Mouse (Mus musculus) neural tube, embryonic 11.5 days (tissue): ENCODE results near the gene Pard3b. TPM values are rescaled to one million over a fixed set of nuclear protein-coding genes. Genes with fewer than 3 reads are reported as not detected.

ENCODE experiments used
- ATAC-seq: fragments of 200-750 bp; cut with Nextera tagmentation; 2 replicates; pipeline ENCODE4 v1.8.0; 2017; ENCODE audit warnings: moderate number of reproducible peaks, mild to moderate bottlenecking, moderate TSS enrichment, moderate library complexity; ENCODE audit not compliant: insufficient read depth, low FRiP score, low TSS enrichment
- DNase-seq: peaks from one replicate; pipeline ENCODE4 v3.0.0-alpha.2; 2015; ENCODE audit warnings: low spot score
- H3K27ac ChIP-seq: fragments of 300-500 bp; sonication (generic); 2 replicates; pipeline ENCODE4 v1.5.1; 2014; ENCODE audit warnings: low read depth, mild to moderate bottlenecking, low read length
- H3K27me3 ChIP-seq: fragments of 300-500 bp; sonication (generic); 2 replicates; pipeline ENCODE4 v1.6.1; 2014; ENCODE audit warnings: mild to moderate bottlenecking, low read length, mixed read lengths; ENCODE audit not compliant: control insufficient read depth, insufficient read depth
- H3K36me3 ChIP-seq: fragments of 300-500 bp; sonication (generic); 2 replicates; pipeline ENCODE4 v1.6.1; 2014; ENCODE audit warnings: mild to moderate bottlenecking, low read length, moderate library complexity, mixed read lengths; ENCODE audit not compliant: control insufficient read depth, insufficient read depth
- H3K4me1 ChIP-seq: fragments of 300-500 bp; sonication (generic); 2 replicates; pipeline ENCODE4 v1.6.1; 2014; ENCODE audit warnings: low read length, mixed read lengths; ENCODE audit not compliant: control insufficient read depth, insufficient read depth
- H3K4me2 ChIP-seq: fragments of 300-500 bp; sonication (generic); 2 replicates; pipeline ENCODE4 v1.6.1; 2014; ENCODE audit warnings: low read depth, mild to moderate bottlenecking, moderate library complexity
- H3K4me3 ChIP-seq: fragments of 300-500 bp; sonication (generic); 2 replicates; pipeline ENCODE4 v1.5.1; 2014; ENCODE audit warnings: low read depth, low read length
- H3K9ac ChIP-seq: fragments of 300-500 bp; sonication (generic); 2 replicates; pipeline ENCODE4 v1.6.1; 2014; ENCODE audit warnings: mild to moderate bottlenecking, low read length
- H3K9me3 ChIP-seq: fragments of 300-500 bp; sonication (generic); 2 replicates; pipeline ENCODE4 v1.6.1; 2016; ENCODE audit warnings: low read length; ENCODE audit not compliant: control insufficient read depth
- WGBS: fragments of 180-500 bp; shearing (Covaris S2); extraction: QIAGEN DNeasy Blood & Tissue Kit; methylation state at CpG from one replicate; pipeline ENCODE4 v1.1.7; 2014; 5-methylcytosine and 5-hydroxymethylcytosine counted together
- polyA plus RNA-seq: library from polyadenylated mRNA; unstranded; fragments of >200 nt; fragmentation: Nextera tagmentation; extraction: Ambion mirVana; gene quantifications from 2 replicates; pipeline ENCODE4 v1.2.1, GENCODE M21; 2014

The Pard3b gene
- polyA plus RNA-seq, 1 experiment from 2014 or later = 12.6 TPM

DNA sequence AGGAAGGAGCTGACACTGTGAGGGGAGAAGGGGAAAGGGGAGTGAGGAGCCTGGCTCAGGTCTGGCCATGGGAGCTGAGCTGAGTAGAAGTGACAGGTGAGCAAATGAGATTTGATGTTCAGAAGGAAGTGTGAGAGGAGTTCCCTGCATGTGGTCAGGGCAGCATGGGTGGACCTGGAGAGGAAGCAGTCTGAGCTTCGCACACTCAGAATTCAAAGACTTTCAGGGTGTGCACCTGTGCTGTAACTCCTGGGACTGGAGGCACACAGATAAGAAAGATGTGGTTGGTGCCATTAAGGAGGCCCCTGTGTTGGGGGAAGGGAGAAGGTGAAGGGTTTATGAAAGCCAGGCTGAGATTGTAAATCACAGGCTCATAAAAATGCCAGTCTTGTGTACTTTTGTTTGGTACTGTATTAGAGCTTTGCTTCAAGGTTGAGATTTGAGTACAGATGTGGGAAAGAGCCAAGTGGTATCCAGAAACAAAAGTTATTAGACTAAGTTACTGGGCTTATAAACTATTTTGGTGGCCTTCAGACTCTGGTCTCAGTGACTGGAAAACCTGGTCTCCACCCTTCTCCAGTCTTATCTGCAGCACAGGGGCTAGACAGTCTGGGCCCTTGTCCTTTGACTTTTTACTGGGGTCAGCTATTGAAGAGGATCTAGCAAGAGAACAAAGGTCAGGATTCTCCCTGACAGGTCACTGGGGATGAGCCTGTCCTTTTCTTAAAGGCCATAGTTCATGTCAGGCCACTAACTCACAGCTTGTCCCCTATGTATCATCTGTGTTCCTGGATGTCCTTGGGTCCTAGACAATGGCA lies 13.0 kb downstream of the Pard3b start:
- WGBS = 12% methylated on average over 1 of the region's 1 CpGs
- Histone ChIP-seq H3K27ac (no peak overlapping the region), H3K4me3 (no peak overlapping the region), H3K27me3 (no peaks in the 10 kb centered on the region), H3K4me2 (no peak overlapping the region), H3K36me3 (no peaks in the 10 kb centered on the region), H3K4me1 (peaks cover 11% of the 10 kb centered on the region; the same call in 1 of the 2 replicates), H3K9ac (no peak overlapping the region), H3K9me3 (no peaks in the 10 kb centered on the region)
- DNase-seq = no peak
- ATAC-seq = no peak

DNA sequence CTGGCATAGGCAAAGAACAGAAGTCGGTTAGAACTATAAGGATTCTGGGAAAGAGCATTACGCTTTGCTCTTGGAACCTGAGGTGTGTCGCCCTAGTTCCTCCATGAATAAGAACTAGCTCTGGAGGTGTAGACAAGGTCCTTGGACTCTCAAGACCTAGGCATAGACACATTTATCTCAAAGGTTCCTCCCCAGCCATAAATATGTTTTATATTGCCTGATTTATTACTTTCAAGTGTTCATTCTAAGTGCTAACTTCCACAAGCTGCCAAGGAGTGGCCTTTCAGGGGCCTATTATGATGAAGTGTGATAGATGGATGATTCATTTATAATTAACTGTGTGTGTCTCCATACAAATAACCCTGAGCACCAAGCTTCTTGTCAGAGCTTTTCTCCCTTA lies 19.1 kb downstream of the Pard3b start:
- Histone ChIP-seq H3K9me3 (no peaks in the 10 kb centered on the region), H3K4me1 (no peaks in the 10 kb centered on the region), H3K4me2 (no peak overlapping the region), H3K4me3 (no peak overlapping the region), H3K27ac (no peak overlapping the region), H3K9ac (no peak overlapping the region), H3K27me3 (no peaks in the 10 kb centered on the region), H3K36me3 (no peaks in the 10 kb centered on the region)
- DNase-seq (no peak), ATAC-seq (no peak)
- WGBS = 89% methylated on average over 3 of the region's 3 CpGs

DNA sequence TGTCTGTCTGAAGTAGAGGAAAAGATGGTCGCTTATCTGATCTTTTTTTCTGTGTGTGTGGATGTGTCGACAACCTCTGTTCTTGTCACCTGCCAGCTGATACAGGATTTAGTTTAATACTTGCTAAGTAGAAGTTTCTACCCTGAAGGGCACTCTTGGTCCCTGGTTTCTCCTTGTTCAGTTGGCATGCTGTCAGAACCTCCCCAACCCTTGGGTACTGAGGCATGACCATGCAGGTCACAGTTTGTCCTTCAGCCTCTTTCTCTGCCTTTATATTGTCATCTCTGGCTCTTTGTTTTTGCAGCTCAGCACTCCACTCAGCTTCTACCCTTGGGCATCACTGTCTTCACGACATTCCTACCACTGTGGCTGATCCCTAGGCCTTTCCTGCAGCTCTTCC lies 21.3 kb downstream of the Pard3b start:
- no peaks in the 10 kb centered on the region for H3K9me3 ChIP-seq
- WGBS = 86% methylated on average over 3 of the region's 3 CpGs
- H3K4me1 ChIP-seq = no peaks in the 10 kb centered on the region
- no peak overlapping the region for H3K4me2 ChIP-seq
- no peaks in the 10 kb centered on the region for H3K36me3 ChIP-seq
- H3K27me3 ChIP-seq = no peaks in the 10 kb centered on the region
- DNase-seq (no peak), ATAC-seq (no peak)
- no peak overlapping the region for H3K9ac ChIP-seq
- H3K4me3 ChIP-seq = no peak overlapping the region
- H3K27ac ChIP-seq = no peak overlapping the region

DNA sequence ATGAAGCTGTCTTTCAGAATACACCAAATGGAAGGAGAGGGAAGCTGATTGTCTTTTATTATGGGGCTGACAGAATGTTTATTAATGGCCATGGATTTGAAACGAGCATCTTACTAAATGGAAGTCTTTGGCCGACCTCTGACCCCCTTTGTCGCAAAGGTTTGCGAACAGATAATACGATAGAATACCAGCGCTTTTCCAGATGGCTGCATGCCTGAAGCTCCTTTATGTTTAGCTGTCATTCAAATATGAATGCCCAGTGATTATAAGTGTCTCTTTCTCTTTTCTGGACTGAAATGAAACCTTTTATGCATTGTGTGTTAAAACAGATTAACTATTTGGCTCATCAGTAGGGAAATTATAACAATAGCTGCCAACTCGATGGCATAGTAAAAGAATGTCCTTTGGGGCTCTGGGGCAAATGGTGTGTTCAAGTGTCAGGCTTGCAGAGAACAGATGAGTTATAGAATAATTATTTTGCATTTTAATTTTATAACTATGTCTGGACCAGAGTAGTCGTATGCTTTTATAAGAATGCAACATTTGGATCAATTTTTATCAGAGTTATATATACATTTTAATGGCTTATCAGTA lies 46.7 kb downstream of the Pard3b start:
- Histone ChIP-seq H3K4me1 (peaks cover 11% of the 10 kb centered on the region), H3K9me3 (no peaks in the 10 kb centered on the region), H3K4me2 (no peak overlapping the region), H3K4me3 (no peak overlapping the region), H3K9ac (no peak overlapping the region), H3K27me3 (no peaks in the 10 kb centered on the region), H3K36me3 (no peaks in the 10 kb centered on the region), H3K27ac (no peak overlapping the region)
- 25% methylated on average over 8 of the region's 8 CpGs for WGBS
- no peak for ATAC-seq
- peak; percentile 60 for DNase-seq

DNA sequence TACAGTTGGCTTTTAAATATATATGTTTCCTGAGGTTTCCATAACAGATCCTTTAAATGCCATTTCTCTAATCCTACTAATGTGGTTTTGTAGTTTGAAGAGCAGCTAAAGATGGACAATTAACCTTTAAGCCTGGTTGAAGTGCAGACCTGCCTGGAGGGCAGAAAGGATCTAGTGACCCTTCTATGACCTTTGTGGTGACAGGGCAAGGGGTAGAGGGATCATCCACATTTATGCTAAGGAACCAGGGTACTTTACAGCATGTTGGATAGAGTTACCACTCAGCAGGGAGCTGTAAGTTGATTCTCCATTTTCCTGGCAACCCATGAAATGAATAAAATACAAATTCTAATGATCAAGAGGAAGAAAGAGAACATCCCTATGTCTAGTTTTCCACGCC lies 47.3 kb downstream of the Pard3b start:
- H3K9ac ChIP-seq = no peak overlapping the region
- DNase-seq (no peak), ATAC-seq (no peak)
- no peaks in the 10 kb centered on the region for H3K27me3 ChIP-seq
- H3K9me3 ChIP-seq = no peaks in the 10 kb centered on the region
- H3K4me3 ChIP-seq = no peak overlapping the region
- H3K4me1 ChIP-seq = peaks cover 11% of the 10 kb centered on the region
- no peak overlapping the region for H3K4me2 ChIP-seq
- no peaks in the 10 kb centered on the region for H3K36me3 ChIP-seq
- no peak overlapping the region for H3K27ac ChIP-seq
- 36% methylated on average over 1 of the region's 1 CpGs for WGBS

DNA sequence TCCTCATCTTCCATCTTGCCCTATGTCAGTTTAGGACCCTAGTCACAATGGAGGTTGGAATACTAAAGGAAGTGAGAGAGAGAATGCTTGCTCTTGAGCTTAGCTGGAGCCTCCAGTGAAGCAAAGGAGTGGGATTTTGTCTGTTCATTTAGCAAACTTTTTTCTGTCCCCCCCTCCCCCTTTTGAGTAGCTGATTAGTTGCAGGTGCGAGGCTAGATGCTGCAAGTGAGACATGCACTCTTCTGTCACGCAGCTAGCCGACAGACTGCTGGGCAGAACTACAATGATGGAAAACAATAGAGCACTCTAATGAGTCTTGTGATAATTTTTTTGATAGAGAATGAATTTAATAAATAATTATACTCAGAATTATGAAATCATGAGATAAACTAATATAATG lies 49.7 kb downstream of the Pard3b start:
- Histone ChIP-seq H3K9me3 (no peaks in the 10 kb centered on the region), H3K4me2 (no peak overlapping the region), H3K36me3 (no peaks in the 10 kb centered on the region), H3K9ac (no peak overlapping the region), H3K4me1 (peaks cover 11% of the 10 kb centered on the region), H3K4me3 (no peak overlapping the region), H3K27ac (no peak overlapping the region), H3K27me3 (no peaks in the 10 kb centered on the region)
- WGBS = 46% methylated on average over 3 of the region's 3 CpGs
- no peak for DNase-seq
- ATAC-seq = no peak

DNA sequence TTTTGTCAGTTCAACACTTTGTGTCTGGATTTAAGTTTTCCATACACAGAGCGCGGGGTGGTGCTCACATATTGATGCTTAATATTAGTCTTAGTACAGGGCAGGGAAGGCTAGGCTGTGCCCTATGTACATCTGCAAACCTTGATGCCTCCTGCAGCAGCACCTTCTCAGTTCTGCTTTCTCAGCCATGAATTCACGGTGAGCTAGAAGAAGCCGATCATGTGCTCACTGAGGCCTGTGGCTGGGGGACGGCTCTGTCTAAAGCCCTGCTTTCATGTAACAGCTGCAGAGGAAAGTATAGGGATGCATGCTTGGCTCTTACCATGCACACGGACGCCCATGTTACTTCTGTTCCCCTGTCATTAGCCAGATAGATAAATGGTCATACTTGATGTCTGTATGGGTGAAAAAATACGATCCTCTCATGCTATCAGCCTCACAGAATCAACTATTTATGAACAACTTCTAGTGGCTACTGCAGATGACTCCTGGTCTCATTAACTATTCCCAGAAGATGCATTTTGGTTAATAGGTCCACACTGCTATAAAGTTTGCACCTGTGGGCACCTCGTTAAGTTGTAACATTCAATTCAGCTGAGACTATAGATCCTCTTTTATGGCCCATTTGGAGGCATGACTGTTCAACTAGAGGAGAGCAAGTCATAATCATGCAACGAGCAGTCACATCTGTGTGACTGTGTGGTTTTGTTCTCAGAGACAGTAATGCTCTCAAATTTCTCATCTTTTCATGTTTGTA lies 60.0 kb downstream of the Pard3b start:
- Histone ChIP-seq H3K4me1 (no peaks in the 10 kb centered on the region), H3K9ac (no peak overlapping the region), H3K27me3 (no peaks in the 10 kb centered on the region), H3K27ac (peak overlapping the region; percentile 35; the same call in 1 of the 2 replicates), H3K4me3 (no peak overlapping the region), H3K4me2 (no peak overlapping the region), H3K9me3 (no peaks in the 10 kb centered on the region), H3K36me3 (no peaks in the 10 kb centered on the region)
- WGBS = 65% methylated on average over 10 of the region's 10 CpGs
- peak; percentile 41; the same call in 1 of the 2 replicates for ATAC-seq
- DNase-seq = no peak

DNA sequence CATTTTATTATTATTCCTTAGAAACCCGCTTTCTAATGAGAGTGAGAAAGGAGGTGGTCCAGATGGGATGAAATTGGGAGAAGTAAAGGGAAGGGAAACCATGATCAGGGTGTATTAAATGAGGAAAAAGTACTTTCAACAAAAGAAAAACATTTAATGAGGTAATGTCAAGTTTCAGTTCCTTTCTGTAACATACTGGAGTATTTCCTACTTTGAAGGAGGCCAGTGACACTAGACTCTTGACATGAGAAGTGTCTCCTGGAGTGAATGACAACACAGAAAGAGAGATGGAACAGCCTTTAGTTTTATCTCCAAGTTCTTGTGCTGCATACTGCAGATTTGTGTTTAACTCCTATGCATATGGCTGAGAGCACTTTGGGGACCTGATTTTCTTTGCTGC lies 71.2 kb downstream of the Pard3b start:
- 83% methylated on average over 1 of the region's 1 CpGs for WGBS
- ATAC-seq = no peak
- Histone ChIP-seq H3K27ac (no peak overlapping the region), H3K9me3 (no peaks in the 10 kb centered on the region), H3K36me3 (no peaks in the 10 kb centered on the region), H3K4me1 (no peaks in the 10 kb centered on the region; the same call in 1 of the 2 replicates), H3K4me2 (no peak overlapping the region), H3K27me3 (no peaks in the 10 kb centered on the region), H3K9ac (no peak overlapping the region), H3K4me3 (no peak overlapping the region)
- no peak for DNase-seq
